Mouse (Mus musculus): ENCODE measurements around the gene Zfp366. TPM values are rescaled to one million over a fixed set of nuclear protein-coding genes. Genes with fewer than 3 reads are reported as not detected.

Zfp366 gene
- total RNA-seq, 2 experiments from 2014 or later, result not detected

DNA sequence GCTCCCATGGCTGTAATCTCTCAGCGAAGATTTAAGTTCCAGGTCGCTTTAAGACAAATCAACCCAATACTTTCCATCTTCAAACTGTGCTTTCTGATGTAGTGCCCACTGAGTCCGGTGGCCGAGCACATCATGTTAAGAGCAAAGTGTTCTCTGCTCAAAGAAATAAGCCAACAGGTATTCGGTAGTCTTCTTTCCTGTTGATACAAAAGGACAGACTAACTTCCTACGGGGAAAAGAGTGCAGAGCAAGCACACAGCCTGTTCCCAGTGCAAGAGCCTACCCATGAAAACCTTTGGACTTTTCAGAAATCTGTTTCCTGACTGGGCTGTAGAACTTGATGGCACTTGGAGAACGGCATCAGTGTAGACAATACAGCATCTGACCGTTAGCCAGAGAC is 39.3 kb downstream of the Zfp366 start:
- ATAC-seq (replicated peaks; ENCODE audit: low FRiP score, poor library complexity, severe bottlenecking), result no peak

DNA sequence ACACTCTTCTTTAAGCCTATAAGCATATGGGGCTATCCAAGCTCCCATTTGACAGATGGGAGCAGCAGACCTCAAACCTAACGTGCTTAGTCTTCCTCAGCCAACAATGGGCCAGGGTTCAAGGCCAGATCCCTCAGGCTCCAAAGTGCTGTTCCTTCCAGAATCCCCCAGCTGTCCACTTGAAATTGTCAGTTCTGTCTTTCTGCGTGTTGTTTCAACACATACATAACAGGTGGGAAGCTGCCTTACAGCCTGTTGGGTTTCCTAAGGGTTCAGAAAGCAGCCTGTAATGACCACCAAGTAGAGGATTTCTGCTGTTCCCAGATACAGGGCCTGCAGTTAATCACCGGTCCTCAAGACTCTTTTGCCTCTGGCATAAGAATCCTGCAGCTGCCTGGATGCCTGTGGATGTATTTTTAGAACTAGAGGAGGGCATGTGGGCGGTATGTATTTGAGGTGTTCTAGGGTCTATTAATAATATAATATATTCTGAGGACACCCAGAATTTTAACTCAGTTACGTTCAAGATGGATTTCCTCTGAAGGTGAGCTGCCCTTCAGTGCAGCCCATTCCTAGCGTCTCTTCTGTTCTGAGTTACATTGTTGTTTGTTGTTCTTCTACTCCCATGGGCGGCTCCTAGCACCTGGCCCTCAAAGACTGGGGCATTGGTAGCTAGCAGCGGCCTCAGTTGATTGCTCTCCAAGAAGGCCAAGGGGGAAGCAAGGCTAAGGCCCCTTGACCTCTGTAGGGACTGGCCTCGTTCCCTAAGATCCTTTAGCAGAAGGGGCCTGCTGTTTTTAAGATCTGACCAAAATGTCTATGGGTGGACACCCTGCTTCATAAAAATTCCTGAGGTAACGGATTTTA is 41.0 kb downstream of the Zfp366 start:
- ATAC-seq (replicated peaks; ENCODE audit: low FRiP score, poor library complexity, severe bottlenecking), result no peak

DNA sequence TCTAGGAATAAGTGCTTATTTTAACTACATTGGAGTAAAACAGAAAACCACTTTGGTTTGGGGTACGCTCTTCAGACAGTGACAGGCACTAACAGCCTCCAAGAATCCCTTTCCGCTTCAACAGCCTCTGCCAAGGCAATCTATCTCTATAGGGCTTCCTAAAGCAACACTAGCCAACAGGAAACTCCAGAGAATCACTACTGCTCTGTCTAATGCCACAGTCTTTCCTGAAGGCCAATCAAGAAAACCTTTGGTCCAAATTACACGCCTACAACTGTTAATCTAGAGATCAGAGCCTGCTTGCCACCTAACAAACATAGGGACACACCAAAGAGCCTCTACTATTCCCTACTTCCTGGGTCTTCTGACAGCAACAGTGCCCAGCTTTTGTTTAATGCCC is 42.2 kb downstream of the Zfp366 start:
- ATAC-seq (replicated peaks; ENCODE audit: low FRiP score, poor library complexity, severe bottlenecking), result no peak

DNA sequence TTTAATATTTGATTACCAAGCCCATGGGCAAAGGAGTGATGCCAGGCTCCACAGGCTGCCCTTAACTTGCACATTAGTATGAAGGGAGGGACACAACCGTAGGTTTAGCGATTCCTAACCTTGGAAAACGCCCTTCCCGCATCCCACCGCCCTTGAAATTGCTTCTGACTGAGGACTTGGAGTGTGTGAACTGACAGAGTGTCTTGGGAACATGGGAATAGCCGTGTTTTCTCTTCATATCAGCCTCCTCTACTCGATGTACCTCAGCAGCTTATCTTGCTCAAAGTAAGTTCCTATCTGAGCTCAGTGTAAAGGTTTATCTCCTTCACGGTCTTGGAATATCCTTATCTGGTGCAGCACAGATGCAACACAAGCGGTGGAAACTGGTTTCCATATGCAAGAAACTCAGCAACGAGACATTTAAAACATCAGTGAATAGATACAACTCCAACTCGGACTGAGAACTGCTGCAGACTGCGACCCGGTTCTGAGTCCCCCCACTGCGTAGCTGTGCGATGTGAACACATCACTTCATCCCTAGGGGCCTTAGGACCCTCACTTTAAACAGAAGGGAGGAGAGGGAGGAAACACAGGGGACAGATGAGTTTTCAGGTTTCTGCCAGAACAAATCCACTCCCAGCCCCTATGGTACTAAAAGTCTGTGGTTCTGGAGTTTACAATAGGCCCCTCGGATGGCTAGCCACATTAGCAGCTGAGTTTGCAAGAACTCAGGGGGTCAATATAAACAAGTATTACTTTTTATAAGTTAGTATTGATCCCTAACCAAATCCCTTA is 43.0 kb downstream of the Zfp366 start:
- no peak for ATAC-seq (replicated peaks; ENCODE audit: low FRiP score, poor library complexity, severe bottlenecking)

DNA sequence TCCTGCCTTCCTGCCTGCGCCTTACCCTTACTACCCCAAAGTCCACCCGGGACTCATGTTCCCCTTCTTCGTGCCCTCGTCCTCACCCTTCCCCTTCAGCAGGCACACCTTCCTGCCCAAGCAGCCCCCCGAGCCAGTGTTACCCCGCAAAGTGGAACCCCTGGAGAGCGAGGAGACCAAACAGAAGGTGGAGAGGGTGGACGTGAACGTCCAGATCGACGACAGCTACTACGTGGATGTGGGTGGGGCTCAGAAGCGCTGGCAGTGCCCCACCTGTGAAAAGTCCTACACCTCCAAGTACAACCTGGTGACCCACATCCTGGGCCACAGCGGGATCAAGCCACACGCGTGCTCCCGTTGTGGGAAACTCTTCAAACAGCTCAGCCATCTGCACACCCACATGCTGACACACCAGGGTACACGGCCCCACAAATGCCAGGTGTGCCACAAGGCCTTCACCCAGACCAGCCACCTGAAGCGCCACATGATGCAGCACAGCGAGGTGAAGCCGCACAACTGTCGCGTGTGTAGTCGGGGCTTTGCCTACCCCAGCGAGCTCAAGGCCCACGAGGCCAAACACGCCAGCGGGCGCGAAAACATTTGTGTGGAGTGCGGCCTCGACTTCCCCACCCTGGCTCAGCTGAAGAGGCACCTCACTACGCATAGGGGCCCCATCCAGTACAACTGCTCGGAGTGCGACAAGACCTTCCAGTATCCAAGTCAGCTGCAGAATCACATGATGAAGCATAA is 44.4 kb downstream of the Zfp366 start:
- ATAC-seq (replicated peaks; ENCODE audit: low FRiP score, poor library complexity, severe bottlenecking), result no peak

- ATAC-seq (replicated peaks; ENCODE audit: low FRiP score, poor library complexity, severe bottlenecking), result no peak
These were observed 45.2 kb downstream of the Zfp366 start for GRCm38 (mm10) chr13:99229641-99230494.

GRCm38 (mm10) chr13:99230495-99230868 is 45.9 kb downstream of the Zfp366 start:
- no peak for ATAC-seq (replicated peaks; ENCODE audit: low FRiP score, poor library complexity, severe bottlenecking)

GRCm38 (mm10) chr13:99233333-99233732 is 48.7 kb downstream of the Zfp366 start:
- ATAC-seq (replicated peaks; ENCODE audit: low FRiP score, poor library complexity, severe bottlenecking), result no peak

DNA sequence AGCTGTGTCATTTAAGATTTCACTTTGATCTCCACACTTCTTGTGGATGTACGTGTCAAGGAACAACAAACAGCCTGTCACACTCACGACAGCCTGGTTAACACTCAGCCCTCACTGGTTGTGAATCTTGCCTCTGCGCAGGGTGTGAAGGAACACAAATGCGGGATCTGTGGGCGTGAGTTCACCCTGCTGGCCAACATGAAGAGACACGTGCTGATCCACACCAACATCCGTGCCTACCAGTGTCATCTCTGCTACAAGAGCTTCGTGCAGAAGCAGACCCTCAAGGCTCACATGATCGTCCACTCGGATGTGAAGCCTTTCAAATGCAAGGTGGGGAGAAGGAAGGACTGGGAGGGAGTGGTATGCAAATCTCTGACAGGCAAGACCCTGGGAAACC is 49.3 kb downstream of the Zfp366 start:
- no peak for ATAC-seq (replicated peaks; ENCODE audit: low FRiP score, poor library complexity, severe bottlenecking)

- ATAC-seq (replicated peaks; ENCODE audit: low FRiP score, poor library complexity, severe bottlenecking), result no peak
These were observed 51.0 kb downstream of the Zfp366 start for GRCm38 (mm10) chr13:99235428-99236210.

DNA sequence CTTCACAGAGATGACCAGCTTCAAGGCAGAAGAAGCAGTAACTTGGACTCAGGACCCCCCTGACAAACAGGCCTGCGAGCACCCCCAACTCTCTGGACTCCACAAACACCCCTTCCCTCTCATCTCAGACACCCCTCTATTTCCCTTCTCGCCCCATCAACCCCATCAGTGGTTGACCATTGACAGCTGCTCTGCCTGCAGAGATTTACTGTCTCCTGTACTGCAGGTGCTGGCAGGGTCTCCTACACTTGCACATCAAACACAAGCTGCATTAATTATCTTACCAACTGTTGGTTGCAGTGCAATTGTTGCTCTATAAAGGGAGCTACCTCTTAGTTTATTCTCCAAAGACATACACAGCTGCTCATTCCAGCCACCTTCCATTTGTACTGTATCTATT is 51.6 kb downstream of the Zfp366 start:
- no peak for ATAC-seq (replicated peaks; ENCODE audit: low FRiP score, poor library complexity, severe bottlenecking)

DNA sequence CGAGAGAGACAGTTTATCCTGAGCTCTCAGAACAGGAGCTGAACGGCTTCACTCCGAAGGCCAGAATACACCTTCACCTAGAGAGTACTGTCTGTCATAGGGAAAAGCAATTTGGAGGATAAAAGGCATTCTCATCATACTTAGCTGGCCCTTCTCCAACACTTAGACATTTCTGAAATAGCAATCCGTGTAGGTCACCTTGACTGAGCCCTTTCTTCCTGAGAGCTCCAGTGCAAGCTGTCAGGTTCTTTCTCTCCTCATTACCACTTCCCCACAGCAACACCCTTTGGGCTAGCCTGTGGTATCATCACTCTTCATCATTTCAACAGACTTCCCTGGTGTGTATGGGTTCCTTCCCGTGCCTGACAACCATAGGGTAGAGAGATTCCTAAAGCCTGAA is 52.5 kb downstream of the Zfp366 start:
- ATAC-seq (replicated peaks; ENCODE audit: low FRiP score, poor library complexity, severe bottlenecking), result no peak

DNA sequence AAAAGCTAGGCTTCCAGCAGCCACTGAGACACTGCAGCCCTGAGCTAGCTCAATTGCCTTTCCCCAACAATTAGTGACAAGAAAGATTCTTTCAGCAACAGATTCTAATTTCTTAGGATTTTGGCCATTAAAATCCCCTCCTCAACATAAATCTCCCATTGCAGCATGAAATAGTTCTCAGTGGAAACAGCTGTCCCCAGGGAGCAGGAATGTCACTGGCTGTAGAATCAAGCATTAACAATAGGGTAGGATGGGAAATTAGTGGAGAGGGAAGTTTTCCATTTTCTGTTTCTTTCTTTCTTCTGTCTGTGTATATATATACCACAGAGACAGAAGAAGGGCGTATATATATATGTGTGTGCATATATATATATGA is 53.2 kb downstream of the Zfp366 start:
- ATAC-seq (replicated peaks; ENCODE audit: low FRiP score, poor library complexity, severe bottlenecking), result no peak

DNA sequence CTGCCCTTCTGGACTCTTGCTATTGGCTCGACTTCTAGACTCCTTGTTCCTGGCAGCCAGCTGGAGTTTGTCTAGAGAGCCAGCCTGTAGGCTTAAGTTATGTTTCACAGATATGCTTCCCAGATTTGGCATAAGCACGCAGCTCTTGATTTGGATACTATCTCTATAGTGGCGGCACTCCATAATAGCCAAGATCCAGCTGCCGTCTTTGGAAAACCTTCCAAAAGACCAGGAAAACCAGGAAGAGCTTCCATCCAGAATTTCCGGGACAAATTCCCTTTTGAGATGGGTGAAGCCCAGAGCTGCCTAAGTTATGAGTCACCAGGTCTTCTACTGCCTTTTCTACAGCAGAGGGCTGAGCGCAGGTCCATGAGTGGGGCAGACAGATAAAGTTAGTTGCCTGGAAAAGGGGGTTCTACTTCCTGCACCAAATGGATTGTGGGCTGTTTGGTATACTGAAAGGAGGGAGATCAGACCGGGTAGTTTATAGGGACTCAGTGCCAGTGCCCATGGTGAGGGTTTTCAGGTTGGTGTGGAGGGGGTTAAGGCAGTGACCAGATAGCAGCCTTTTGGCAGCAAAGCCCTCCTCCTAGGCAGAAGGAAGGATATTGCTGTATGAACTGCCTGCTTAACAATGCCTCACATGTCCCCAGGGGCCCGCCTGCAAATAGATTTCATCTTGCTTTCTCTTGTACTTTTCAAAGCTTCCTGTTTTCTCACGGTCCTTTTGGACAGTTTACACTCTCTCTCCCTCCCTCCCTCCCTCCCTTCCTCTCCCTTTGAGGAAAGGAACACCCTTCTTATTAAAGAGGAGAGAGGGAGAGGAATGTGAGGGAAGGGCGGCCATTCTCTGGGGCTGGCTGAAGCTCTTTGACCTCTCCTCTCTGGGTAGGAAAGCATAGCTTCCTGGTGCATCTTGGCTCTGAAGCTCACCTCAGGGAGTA is 53.9 kb downstream of the Zfp366 start:
- ATAC-seq (replicated peaks; ENCODE audit: low FRiP score, poor library complexity, severe bottlenecking), result no peak

GRCm38 (mm10) chr13:99239161-99239530 is 54.5 kb downstream of the Zfp366 start:
- ATAC-seq (replicated peaks; ENCODE audit: low FRiP score, poor library complexity, severe bottlenecking), result no peak

- ATAC-seq (replicated peaks; ENCODE audit: low FRiP score, poor library complexity, severe bottlenecking), result no peak
These were observed 55.1 kb downstream of the Zfp366 start for GRCm38 (mm10) chr13:99239741-99240140.

GRCm38 (mm10) chr13:99241984-99242383 is 57.4 kb downstream of the Zfp366 start:
- ATAC-seq (replicated peaks; ENCODE audit: low FRiP score, poor library complexity, severe bottlenecking), result no peak

DNA sequence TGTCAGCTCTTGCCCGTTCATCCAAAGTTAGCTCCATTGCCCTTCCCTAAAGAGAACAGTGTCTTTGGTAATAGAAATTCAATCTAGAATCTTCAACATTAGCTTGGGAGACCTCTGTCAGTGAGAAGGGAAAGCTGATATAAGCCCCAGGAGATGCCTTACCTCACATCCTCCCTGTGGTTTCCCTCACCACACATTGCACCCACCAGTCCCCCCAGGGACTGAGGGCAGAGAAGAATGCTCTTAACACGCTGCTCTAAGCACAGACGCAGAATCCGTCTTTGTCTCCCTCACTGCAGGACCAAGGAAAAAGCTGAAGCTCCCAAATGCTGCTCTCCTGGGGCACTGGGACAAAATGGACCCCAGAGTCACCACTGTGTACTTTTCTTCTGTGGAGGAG is 58.3 kb downstream of the Zfp366 start:
- no peak for ATAC-seq (replicated peaks; ENCODE audit: low FRiP score, poor library complexity, severe bottlenecking)

Measured in erythroid progenitor cell, adult 5-6 weeks (primary cell).